ENCODE assay signal across 28 mouse cellular contexts in the genomic region with DNA sequence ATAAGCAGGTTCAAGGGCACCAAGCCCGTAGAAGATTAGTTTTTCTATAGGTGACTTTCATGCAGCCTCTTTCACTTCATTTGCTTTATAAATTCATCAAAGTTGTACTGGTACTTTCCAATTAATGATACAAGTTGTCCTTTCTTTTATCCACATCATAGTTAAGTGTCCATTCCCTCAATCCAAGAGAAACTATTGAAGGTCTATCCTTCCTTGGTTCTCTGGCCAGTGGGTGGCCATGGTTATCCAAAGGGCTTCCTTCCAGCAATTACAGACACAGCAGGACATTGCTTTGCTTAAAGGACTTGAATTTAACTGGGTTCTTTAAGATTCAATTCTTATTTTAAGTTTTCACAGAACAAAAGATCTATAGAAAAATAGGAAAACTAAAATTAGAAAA.
DNase-seq lines count a peak whose midpoint lies in the region; ATAC-seq lines count a peak whose summit lies in the region.
"Had no signal": no experiment of that assay in that cellular context is flagged by ENCODE, and none has a peak within 500 bp of the region (broad histone marks: within the 10 kb centered on the region; RNA-seq: fewer than 3 reads in every experiment).

No protein-coding gene starts in this region.

- no peaks in the 10 kb centered on the region for H3K27me3 ChIP-seq in forebrain, embryonic 10.5 days (ENCODE audit: poor library complexity, severe bottlenecking)
- H3K27me3 ChIP-seq in forebrain, embryonic 15.5 days = no peaks in the 10 kb centered on the region
- H3K27me3 ChIP-seq: forebrain, embryonic 12.5 days; heart, embryonic 12.5 days; heart, embryonic 15.5 days; hindbrain, embryonic 13.5 days; intestine, embryonic 15.5 days; Patski had no signal

- H3K27ac ChIP-seq in forebrain, embryonic 10.5 days = no peak overlapping the region
- no peak overlapping the region for H3K27ac ChIP-seq in forebrain, embryonic 15.5 days (replicated peaks)
- H3K27ac ChIP-seq: forebrain, embryonic 12.5 days; gastrocnemius, adult 2 months; heart, embryonic 15.5 days; hindbrain, embryonic 10.5 days; hindbrain, embryonic 13.5 days; intestine, embryonic 15.5 days had no signal

- peaks cover 8% of the 10 kb centered on the region for H3K4me1 ChIP-seq in forebrain, embryonic 10.5 days
- no peaks in the 10 kb centered on the region for H3K4me1 ChIP-seq in forebrain, embryonic 15.5 days
- H3K4me1 ChIP-seq: forebrain, embryonic 12.5 days; heart, embryonic 12.5 days; heart, embryonic 15.5 days; hindbrain, embryonic 10.5 days; hindbrain, embryonic 13.5 days; intestine, embryonic 15.5 days had no signal

- ATAC-seq in forebrain, embryonic 15.5 days (replicated peaks) = no peak
- ATAC-seq: activated CD4-positive, CD25-positive, alpha-beta regulatory T cell, adult 4 months; forebrain, postnatal 0 days; hindbrain, embryonic 16.5 days; intestine, embryonic 15.5 days; Patski had no signal

- H3K9ac ChIP-seq in forebrain, embryonic 15.5 days (replicated peaks) = no peak overlapping the region
- H3K9ac ChIP-seq: forebrain, embryonic 12.5 days; forebrain, postnatal 0 days; heart, embryonic 12.5 days; heart, embryonic 15.5 days; hindbrain, embryonic 13.5 days; intestine, embryonic 15.5 days had no signal

- 38% methylated on average over 1 of the region's 1 CpGs for WGBS in forebrain, embryonic 10.5 days
- 10% methylated on average over 1 of the region's 1 CpGs for WGBS in forebrain, embryonic 15.5 days

- no peaks in the 10 kb centered on the region for H3K36me3 ChIP-seq in forebrain, embryonic 10.5 days (replicated peaks)
- no peaks in the 10 kb centered on the region for H3K36me3 ChIP-seq in forebrain, embryonic 15.5 days
- H3K36me3 ChIP-seq: forebrain, embryonic 12.5 days; G1E; heart, embryonic 12.5 days; heart, embryonic 15.5 days; hindbrain, embryonic 10.5 days; hindbrain, embryonic 13.5 days; intestine, embryonic 15.5 days had no signal

- no peak overlapping the region for H3K4me2 ChIP-seq in forebrain, embryonic 15.5 days (replicated peaks)
- H3K4me2 ChIP-seq: forebrain, embryonic 12.5 days; heart, embryonic 12.5 days; heart, embryonic 15.5 days; hindbrain, embryonic 13.5 days; intestine, embryonic 15.5 days had no signal

- H3K9me3 ChIP-seq in forebrain, embryonic 10.5 days = peaks cover 6% of the 10 kb centered on the region; the same call in 1 of the 2 replicates
- H3K9me3 ChIP-seq in forebrain, embryonic 15.5 days = no peaks in the 10 kb centered on the region
- H3K9me3 ChIP-seq: forebrain, embryonic 12.5 days; G1E; heart, embryonic 12.5 days; hindbrain, embryonic 10.5 days; intestine, embryonic 15.5 days had no signal

- H3K4me3 ChIP-seq in forebrain, embryonic 10.5 days = no peak overlapping the region
- H3K4me3 ChIP-seq in forebrain, embryonic 15.5 days = no peak overlapping the region
- H3K4me3 ChIP-seq: forebrain, embryonic 12.5 days; gastrocnemius, adult 2 months; heart, embryonic 12.5 days; heart, embryonic 15.5 days; hindbrain, embryonic 10.5 days; hindbrain, embryonic 13.5 days; intestine, embryonic 15.5 days had no signal

- peak; percentile 4 to 5 for DNase-seq in cerebellum, postnatal 10 days
- no peak for DNase-seq in cerebellum, postnatal 36 days
- peak; percentile 21 for DNase-seq in forebrain, embryonic 10.5 days (ENCODE audit: extremely low spot score, low spot score)
- peak; percentile 18 for DNase-seq in ES-CJ7 (ENCODE audit: low read depth, low spot score)
- no peak for DNase-seq in adrenal gland, postnatal 14 days
- DNase-seq: adrenal gland, adult 8-10 months; adrenal gland, postnatal 36 days; cerebellum, adult 18-20 months; cerebellum, adult 9-10 months; forebrain, postnatal 0 days; gastrocnemius, adult 2 months; gastrocnemius, postnatal 14 days; heart, adult 18-20 months; heart, postnatal 10 days; heart, postnatal 36 days; kidney, adult 11 months; kidney, adult 8-10 months had no signal

Comparison
In these comparisons a context has a peak if more than half of its experiments do, and no peak if none do; other contexts are left out.
1. DNase-seq: peak in cerebellum, postnatal 10 days (2 of 2), forebrain, embryonic 10.5 days (single experiment) and ES-CJ7 (single experiment); none in cerebellum, postnatal 36 days (0 of 2) and adrenal gland, postnatal 14 days (single experiment).